Mouse (Mus musculus) forebrain, embryonic 12.5 days (tissue): ENCODE measurements around the gene Ugt1a6b. TPM values are rescaled to one million over a fixed set of nuclear protein-coding genes. Genes with fewer than 3 reads are reported as not detected.
A peak's percentile ranks its signal among the peaks of the same experiment; 100 is the strongest.

Source experiments
- ATAC-seq: fragments of 200-750 bp; cut with Nextera tagmentation; 2 replicates; pipeline ENCODE4 v1.8.0; 2017; ENCODE audit warnings: moderate TSS enrichment; ENCODE audit not compliant: low FRiP score
- H3K27ac ChIP-seq: fragments of 300-500 bp; sonication (generic); 2 replicates; pipeline ENCODE4 v1.5.1; 2016; ENCODE audit warnings: mild to moderate bottlenecking
- H3K27me3 ChIP-seq: fragments of 300-500 bp; sonication (generic); 2 replicates; pipeline ENCODE4 v1.6.1; 2016; ENCODE audit warnings: mild to moderate bottlenecking
- H3K36me3 ChIP-seq: fragments of 300-500 bp; sonication (generic); replicated peaks from 2 replicates; pipeline ENCODE4 v1.6.1; 2016; ENCODE audit warnings: mild to moderate bottlenecking
- H3K4me1 ChIP-seq: fragments of 300-500 bp; sonication (generic); 2 replicates; pipeline ENCODE4 v1.6.1; 2016
- H3K4me2 ChIP-seq: fragments of 300-500 bp; sonication (generic); 2 replicates; pipeline ENCODE4 v1.6.1; 2016; ENCODE audit warnings: mild to moderate bottlenecking, moderate library complexity
- H3K4me3 ChIP-seq: fragments of 300-500 bp; sonication (generic); replicated peaks from 2 replicates; pipeline ENCODE4 v1.5.1; 2016; ENCODE audit warnings: mild to moderate bottlenecking
- H3K9ac ChIP-seq: fragments of 300-500 bp; sonication (generic); 2 replicates; pipeline ENCODE4 v1.6.1; 2016; ENCODE audit warnings: mild to moderate bottlenecking
- H3K9me3 ChIP-seq: fragments of 300-500 bp; sonication (generic); 2 replicates; pipeline ENCODE4 v1.6.1; 2016
- WGBS: fragments of 180-500 bp; shearing (Covaris S2); methylation state at CpG from one replicate; pipeline ENCODE4 v1.1.7; 2016; 5-methylcytosine and 5-hydroxymethylcytosine counted together
- polyA plus RNA-seq: library from polyadenylated mRNA; unstranded; fragments of >200 nt; fragmentation: Nextera tagmentation; extraction: Ambion mirVana; gene quantifications from 2 replicates; pipeline ENCODE4 v1.2.1, GENCODE M21; 2016

The Ugt1a6b gene
- polyA plus RNA-seq, 1 experiment from 2014 or later: 0.19 TPM

- no peaks in the 10 kb centered on the region for H3K4me1 ChIP-seq
- no peak overlapping the region for H3K4me3 ChIP-seq
- WGBS: 77% methylated on average over 4 of the region's 4 CpGs
- H3K27me3 ChIP-seq: no peaks in the 10 kb centered on the region
- no peak for ATAC-seq
- peaks cover 100% of the 10 kb centered on the region for H3K36me3 ChIP-seq
- H3K27ac ChIP-seq: no peak overlapping the region
- H3K9ac ChIP-seq: no peak overlapping the region
- no peak overlapping the region for H3K4me2 ChIP-seq
- H3K9me3 ChIP-seq: peaks cover 15% of the 10 kb centered on the region; the same call in 1 of the 2 replicates
Measured at GRCm38 (mm10) chr1:88264869-88265240, 161.8 kb downstream of the Ugt1a6b start.

DNA sequence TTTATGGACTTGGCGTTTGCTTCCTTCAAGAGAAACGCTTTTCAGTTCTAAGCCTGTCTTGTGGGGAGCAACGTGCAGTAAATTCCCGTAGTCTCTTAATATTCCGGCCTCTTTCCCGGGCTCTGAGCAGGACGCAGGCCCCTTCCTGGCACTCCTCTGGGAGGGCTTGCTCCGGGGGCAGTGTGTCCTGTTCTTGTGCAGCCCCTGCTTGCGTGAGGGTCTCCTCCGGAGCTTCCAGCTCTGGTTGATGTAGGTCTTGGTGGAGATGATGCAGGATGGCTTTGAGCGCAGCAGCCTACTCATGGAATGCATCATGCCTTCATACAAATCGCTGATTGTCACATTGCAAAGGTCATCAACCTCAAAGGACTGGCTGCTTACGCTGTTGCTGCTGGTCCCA is 163.1 kb downstream of the Ugt1a6b start:
- no peak overlapping the region for H3K4me2 ChIP-seq
- 89% methylated on average over 13 of the region's 13 CpGs for WGBS
- H3K27me3 ChIP-seq: no peaks in the 10 kb centered on the region
- no peak overlapping the region for H3K27ac ChIP-seq
- H3K4me3 ChIP-seq: no peak overlapping the region
- 0 out of 2 replicates have a peak, but pooled peaks cover 10% of the 10 kb centered on the region for H3K9me3 ChIP-seq
- no peaks in the 10 kb centered on the region for H3K4me1 ChIP-seq
- H3K36me3 ChIP-seq: peaks cover 91% of the 10 kb centered on the region
- no peak for ATAC-seq
- H3K9ac ChIP-seq: no peak overlapping the region

- ATAC-seq: peak; percentile 18; the same call in 1 of the 2 replicates
- H3K9ac ChIP-seq: no peak overlapping the region
- 0 out of 2 replicates have a peak, but pooled peaks cover 5% of the 10 kb centered on the region for H3K9me3 ChIP-seq
- no peak overlapping the region for H3K27ac ChIP-seq
- no peaks in the 10 kb centered on the region for H3K4me1 ChIP-seq
- no peaks in the 10 kb centered on the region for H3K27me3 ChIP-seq
- 94% methylated on average over 6 of the region's 6 CpGs for WGBS
- H3K36me3 ChIP-seq: peaks cover 91% of the 10 kb centered on the region
- H3K4me3 ChIP-seq: no peak overlapping the region
- no peak overlapping the region for H3K4me2 ChIP-seq
Measured at GRCm38 (mm10) chr1:88267489-88267888, 164.4 kb downstream of the Ugt1a6b start.

GRCm38 (mm10) chr1:88268070-88268469 is 165.0 kb downstream of the Ugt1a6b start:
- Histone ChIP-seq H3K9ac (no peak overlapping the region), H3K9me3 (0 out of 2 replicates have a peak, but pooled peaks cover 5% of the 10 kb centered on the region), H3K27ac (no peak overlapping the region), H3K4me2 (no peak overlapping the region), H3K4me3 (no peak overlapping the region), H3K4me1 (no peaks in the 10 kb centered on the region), H3K36me3 (peaks cover 90% of the 10 kb centered on the region), H3K27me3 (no peaks in the 10 kb centered on the region)
- WGBS: 85% methylated on average over 6 of the region's 6 CpGs
- no peak for ATAC-seq

Other genes with a start within 250 kb of the Ugt1a6b start
- 43.2 and 45.8 TPM in 2 replicates for gene Dgkd, start 250.0 kb upstream of the Ugt1a6b start, polyA plus RNA-seq
- 39.8 and 40.1 TPM in 2 replicates for gene Usp40, start 94.7 kb upstream of the Ugt1a6b start, polyA plus RNA-seq
- gene Ugt1a10, start 47.9 kb upstream of the Ugt1a6b start, polyA plus RNA-seq: not detected in 2 replicates
- gene Ugt1a9, start 32.5 kb upstream of the Ugt1a6b start, polyA plus RNA-seq: not detected in 2 replicates
- gene Ugt1a8, start 15.4 kb upstream of the Ugt1a6b start, polyA plus RNA-seq: not detected in 2 replicates
- gene Ugt1a7c, start 8.2 kb upstream of the Ugt1a6b start, polyA plus RNA-seq: 0.55 and 0.70 TPM in 2 replicates
- gene Ugt1a6a, start 31.6 kb downstream of the Ugt1a6b start, polyA plus RNA-seq: 0.44 and 0.93 TPM in 2 replicates
- gene Ugt1a5, start 62.8 kb downstream of the Ugt1a6b start, polyA plus RNA-seq: not detected in 2 replicates
- gene Ugt1a2, start 97.3 kb downstream of the Ugt1a6b start, polyA plus RNA-seq: not detected in 2 replicates
- 12.6 and 14.4 TPM in 2 replicates for gene Dnajb3, start 102.5 kb downstream of the Ugt1a6b start, polyA plus RNA-seq
- gene Ugt1a1, start 108.7 kb downstream of the Ugt1a6b start, polyA plus RNA-seq: not detected in 2 replicates
- 1.4 and 1.7 TPM in 2 replicates for gene Mroh2a, start 123.7 kb downstream of the Ugt1a6b start, polyA plus RNA-seq
- 209 and 210 TPM in 2 replicates for gene Hjurp, start 174.4 kb downstream of the Ugt1a6b start, polyA plus RNA-seq
- gene Trpm8, start 174.4 kb downstream of the Ugt1a6b start, polyA plus RNA-seq: not detected in 2 replicates